Mouse (Mus musculus) B cell, adult 62 days (primary cell): ENCODE measurements around the gene Igsf9. TPM values are rescaled to one million over a fixed set of nuclear protein-coding genes. Genes with fewer than 3 reads are reported as not detected.

Experiments used
- total RNA-seq: library from RNA; stranded (reverse); gene quantifications from 4 replicates; pipeline ENCODE4 v1.2.4, GENCODE M21; 2023

Igsf9 gene
- 8.5 to 13.2 TPM (median 11.4 TPM) in 4 replicates for total RNA-seq

GRCm38 (mm10) chr1:172481540-172482280, at the start of gene Igsf9:
Igsf9 (plus strand) TSS chr1:172481788.

GRCm38 (mm10) chr1:172475054-172475741, 6.4 kb upstream of the Igsf9 start, which contains the start of gene Slamf9:
Slamf9 (plus strand) TSS chr1:172475358.

GRCm38 (mm10) chr1:172499765-172500441, 18.3 kb downstream of the Igsf9 start, which contains the start of gene Tagln2:
Tagln2 (plus strand) TSS chr1:172500047.

GRCm38 (mm10) chr1:172520576-172521440, 39.2 kb downstream of the Igsf9 start, which contains the start of gene Cfap45:
Cfap45 (plus strand) TSS chr1:172520801.

Other genes starting within 250 kb of the Igsf9 start
- not detected in 4 replicates for gene Atp1a4, start 223.4 kb upstream of the Igsf9 start, total RNA-seq
- 22.6 to 31.4 TPM (median 27.2 TPM) in 4 replicates for gene Igsf8, start 220.1 kb upstream of the Igsf9 start, total RNA-seq
- not detected in 4 replicates for gene Atp1a2, start 183.7 kb upstream of the Igsf9 start, total RNA-seq
- gene Kcnj9, start 152.5 kb upstream of the Igsf9 start, total RNA-seq = 0.15 TPM in 2 of 4 replicates, not detected in the others
- 0.94 to 1.5 TPM (median 1.2 TPM) in 4 replicates for gene Kcnj10, start 140.6 kb upstream of the Igsf9 start, total RNA-seq
- 26.4 to 30.1 TPM (median 29.0 TPM) in 4 replicates for gene Pigm, start 105.2 kb upstream of the Igsf9 start, total RNA-seq
- 1.9 to 3.8 TPM (median 3.3 TPM) in 4 replicates for gene Slamf9, start 6.4 kb upstream of the Igsf9 start, total RNA-seq
- gene Tagln2, start 18.3 kb downstream of the Igsf9 start, total RNA-seq = 126 to 136 TPM (median 128 TPM) in 4 replicates
- 2.4 to 4.8 TPM (median 3.6 TPM) in 4 replicates for gene Cfap45, start 39.0 kb downstream of the Igsf9 start, total RNA-seq
- gene Vsig8, start 74.2 kb downstream of the Igsf9 start, total RNA-seq = not detected in 4 replicates
- gene Slamf8, start 108.8 kb downstream of the Igsf9 start, total RNA-seq = 0.66 TPM in 1 of 4 replicates, not detected in the others
- gene Fcrl6, start 120.8 kb downstream of the Igsf9 start, total RNA-seq = not detected in 4 replicates
- gene Dusp23, start 151.2 kb downstream of the Igsf9 start, total RNA-seq = 0.83 to 1.1 TPM (median 0.91 TPM) in 3 of 4 replicates, not detected in the other
- not detected in 4 replicates for gene Crp, start 216.3 kb downstream of the Igsf9 start, total RNA-seq